In genomic region chr5:124861463-124861862, GRCm38 (mm10) we compare ENCODE assay signal across 8 mouse cellular contexts. TPM values are rescaled to one million over a fixed set of nuclear protein-coding genes. Genes with fewer than 3 reads are reported as not detected.
A peak's percentile ranks its signal among the peaks of the same experiment; 100 is the strongest.
DNase-seq lines count a peak whose midpoint lies in the region; ATAC-seq and TF ChIP-seq lines count a peak whose summit lies in the region.

No protein-coding gene starts in this region.

- H3K27ac ChIP-seq in cerebellum, adult 2 months (ENCODE audit: insufficient read depth, low read length), result peak overlapping the region; percentile 97
- no peak overlapping the region for H3K27ac ChIP-seq in kidney, embryonic 14.5 days (ENCODE audit: low read depth, low read length)
- peak overlapping the region; percentile 73 for H3K27ac ChIP-seq in lung, embryonic 15.5 days

- peak overlapping the region; percentile 97 for H3K4me2 ChIP-seq in kidney, embryonic 14.5 days (replicated peaks; ENCODE audit: low read depth, low read length)
- H3K4me2 ChIP-seq in lung, embryonic 15.5 days, result peak overlapping the region; percentile 98

- H3K4me1 ChIP-seq in cerebellum, adult 2 months (ENCODE audit: control insufficient read depth, insufficient read depth, low read length), result no peaks in the 10 kb centered on the region
- peaks cover 11% of the 10 kb centered on the region for H3K4me1 ChIP-seq in kidney, embryonic 14.5 days (ENCODE audit: control insufficient read depth, insufficient read depth, low read length)
- peaks cover 19% of the 10 kb centered on the region for H3K4me1 ChIP-seq in lung, embryonic 15.5 days

- peak; percentile 30 to 41 for DNase-seq in thymus, adult 18-20 months
- DNase-seq in thymus, postnatal 4 days, result no peak
- peak; percentile 80 for DNase-seq in cerebellum, adult 2 months
- peak; percentile 44 to 45 for DNase-seq in frontal cortex, postnatal 36 days (ENCODE audit: low spot score in 2 of 2)
- peak; percentile 16 to 31 for DNase-seq in spleen, adult 18-20 months
- DNase-seq in c-Kit-positive CD71-positive TER-119-positive erythroid progenitor cells, embryonic 14.5 days (ENCODE audit: low spot score), result no peak

- WGBS in cerebellum, adult 2 months, result under 1% methylated on average over 32 of the region's 33 CpGs
- under 1% methylated on average over 32 of the region's 33 CpGs for WGBS in kidney, embryonic 14.5 days
- under 1% methylated on average over 33 of the region's 33 CpGs for WGBS in lung, embryonic 15.5 days

- no peaks in the 10 kb centered on the region for H3K9me3 ChIP-seq in kidney, embryonic 14.5 days (ENCODE audit: control insufficient read depth, low read length)
- no peaks in the 10 kb centered on the region for H3K9me3 ChIP-seq in lung, embryonic 15.5 days

- TF ChIP-seq CTCF in cerebellum, adult 2 months (IDR thresholded peaks at IDR 0.05; ENCODE audit: borderline replicate concordance, insufficient read depth, low read depth, low read length), result no peak

- H3K4me3 ChIP-seq in cerebellum, adult 2 months (replicated peaks; ENCODE audit: insufficient read depth, low read depth, low read length), result peak overlapping the region; percentile 88
- H3K4me3 ChIP-seq in kidney, embryonic 14.5 days (ENCODE audit: low read length), result peak overlapping the region; percentile 93
- peak overlapping the region; percentile 99 for H3K4me3 ChIP-seq in lung, embryonic 15.5 days

- H3K27me3 ChIP-seq in cerebellum, adult 2 months (ENCODE audit: control insufficient read depth, insufficient read depth, low read length), result no peaks in the 10 kb centered on the region
- H3K27me3 ChIP-seq in kidney, embryonic 14.5 days (ENCODE audit: control insufficient read depth, insufficient read depth, low read length), result peaks cover 10% of the 10 kb centered on the region
- H3K27me3 ChIP-seq in lung, embryonic 15.5 days, result peaks cover 26% of the 10 kb centered on the region

- peak overlapping the region; percentile 94 for H3K9ac ChIP-seq in kidney, embryonic 14.5 days (ENCODE audit: low read depth, low read length)
- H3K9ac ChIP-seq in lung, embryonic 15.5 days, result peak overlapping the region; percentile 46

- no peak for TF ChIP-seq POLR2A in cerebellum, adult 2 months (IDR thresholded peaks at IDR 0.05; ENCODE audit: borderline replicate concordance, insufficient read depth, low read length)

- H3K36me3 ChIP-seq in kidney, embryonic 14.5 days (ENCODE audit: control insufficient read depth, insufficient read depth, low read length), result peaks cover 11% of the 10 kb centered on the region; the same call in 1 of the 2 replicates
- H3K36me3 ChIP-seq in lung, embryonic 15.5 days, result peaks cover 4% of the 10 kb centered on the region; the same call in 1 of the 2 replicates

- no peak for ATAC-seq in kidney, embryonic 14.5 days (ENCODE audit: low FRiP score, low TSS enrichment)
- ATAC-seq in lung, embryonic 15.5 days (ENCODE audit: borderline replicate concordance, extremely low read depth, low FRiP score, low TSS enrichment), result no peak

RNA-seq across cellular contexts. Expression of gene Ccdc92, which starts 0.8 kb away (rescaled TPM):
- 183 and 200 TPM in 2 replicates for polyA plus RNA-seq in cerebellum, adult 2 months (2012; rRNA removed)
- 7.1 and 9.5 TPM in 2 replicates for polyA plus RNA-seq in kidney, embryonic 14.5 days (2014; fragmentation: Nextera tagmentation; extraction: Ambion mirVana)
- 9.5 and 10.4 TPM in 2 replicates for polyA plus RNA-seq in lung, embryonic 15.5 days (2015; fragmentation: Nextera tagmentation; extraction: Ambion mirVana)

RNA-seq across cellular contexts. Expression of gene Zfp664, which starts 1.0 kb away (rescaled TPM):
- 67.2 and 72.9 TPM in 2 replicates for polyA plus RNA-seq in cerebellum, adult 2 months (2012; rRNA removed)
- polyA plus RNA-seq in kidney, embryonic 14.5 days (2014; fragmentation: Nextera tagmentation; extraction: Ambion mirVana), result 108 and 129 TPM in 2 replicates
- 94.7 and 106 TPM in 2 replicates for polyA plus RNA-seq in lung, embryonic 15.5 days (2015; fragmentation: Nextera tagmentation; extraction: Ambion mirVana)

Comparison
In these comparisons a context has a peak if more than half of its experiments do, and no peak if none do; other contexts are left out.
1. DNase-seq: peak in thymus, adult 18-20 months (2 of 2), cerebellum, adult 2 months (2 of 2), frontal cortex, postnatal 36 days (2 of 2) and spleen, adult 18-20 months (2 of 2); none in thymus, postnatal 4 days (single experiment) and c-Kit-positive CD71-positive TER-119-positive erythroid progenitor cells, embryonic 14.5 days (single experiment).
2. RNA of gene Ccdc92, which starts 0.8 kb away (polyA plus RNA-seq): 183 to 200 TPM in cerebellum, adult 2 months; 9.5 to 10.4 TPM in lung, embryonic 15.5 days and 7.1 to 9.5 TPM in kidney, embryonic 14.5 days; every median in the first group is over 10 times any median in the second.
3. Peak in every context shown above with its lines, with median percentiles within 50 percentile points of each other: H3K4me3 ChIP-seq.